11 mouse cellular contexts compared by ENCODE assay signal in genomic region chr5:125163441-125164050, GRCm38 (mm10). TPM values are rescaled to one million over a fixed set of nuclear protein-coding genes. Genes with fewer than 3 reads are reported as not detected.
A peak's percentile ranks its signal among the peaks of the same experiment; 100 is the strongest.
DNase-seq lines count a peak whose midpoint lies in the region; ATAC-seq and TF ChIP-seq lines count a peak whose summit lies in the region.
"Had no signal": no experiment of that assay in that cellular context is flagged by ENCODE, and none has a peak within 500 bp of the region (broad histone marks: within the 10 kb centered on the region; RNA-seq: fewer than 3 reads in every experiment).

No protein-coding gene starts in this region.

- TF ChIP-seq CTCF in liver, adult 2 months (IDR thresholded peaks at IDR 0.05; ENCODE audit: low read depth, low read length) = no peak
- no peak for TF ChIP-seq CTCF in small intestine, adult 2 months (IDR thresholded peaks at IDR 0.05; ENCODE audit: extremely low read depth, insufficient read length, insufficient replicate concordance, low read depth, low read length)

- H3K4me3 ChIP-seq in liver, adult 2 months (ENCODE audit: insufficient read depth, low read depth, low read length) = no peak overlapping the region
- H3K4me3 ChIP-seq in liver, embryonic 11.5 days (ENCODE audit: low read depth, low read length) = no peak overlapping the region
- no peak overlapping the region for H3K4me3 ChIP-seq in forebrain, embryonic 13.5 days
- H3K4me3 ChIP-seq in limb, embryonic 10.5 days = no peak overlapping the region
- no peak overlapping the region for H3K4me3 ChIP-seq in small intestine, adult 2 months (ENCODE audit: low read depth, low read length)
- H3K4me3 ChIP-seq: limb, embryonic 12.5 days had no signal

- H3K79me2 ChIP-seq in liver, adult 2 months (ENCODE audit: control insufficient read depth, insufficient read depth, low read length) = peaks cover 70% of the 10 kb centered on the region

- peaks cover 53% of the 10 kb centered on the region for H3K4me1 ChIP-seq in liver, adult 2 months (ENCODE audit: control insufficient read depth, insufficient read depth, low read length)
- peaks cover 76% of the 10 kb centered on the region for H3K4me1 ChIP-seq in liver, embryonic 11.5 days (replicated peaks; ENCODE audit: control insufficient read depth, insufficient read depth, low read length)
- peaks cover 89% of the 10 kb centered on the region for H3K4me1 ChIP-seq in forebrain, embryonic 13.5 days
- H3K4me1 ChIP-seq in limb, embryonic 10.5 days = peaks cover 87% of the 10 kb centered on the region
- H3K4me1 ChIP-seq in small intestine, adult 2 months (ENCODE audit: control insufficient read depth, insufficient read depth, insufficient read length, low read length) = peaks cover 53% of the 10 kb centered on the region

- H3K9ac ChIP-seq in liver, adult 2 months (ENCODE audit: low read depth, low read length) = no peak overlapping the region
- H3K9ac ChIP-seq in liver, embryonic 11.5 days (ENCODE audit: low read depth, low read length) = no peak overlapping the region
- H3K9ac ChIP-seq in forebrain, embryonic 13.5 days = peak overlapping the region; percentile 52
- H3K9ac ChIP-seq: limb, embryonic 12.5 days had no signal

- H3K27ac ChIP-seq in liver, adult 2 months (replicated peaks; ENCODE audit: insufficient read depth, low read depth, low read length) = peak overlapping the region; percentile 46
- H3K27ac ChIP-seq in liver, embryonic 11.5 days (ENCODE audit: low read depth, low read length) = no peak overlapping the region
- H3K27ac ChIP-seq in forebrain, embryonic 13.5 days = peak overlapping the region; percentile 86
- peak overlapping the region; percentile 22 for H3K27ac ChIP-seq in limb, embryonic 10.5 days
- H3K27ac ChIP-seq in small intestine, adult 2 months (ENCODE audit: insufficient read depth, low read depth, low read length) = peak overlapping the region; percentile 79
- H3K27ac ChIP-seq: limb, embryonic 12.5 days had no signal

- H3K9me3 ChIP-seq in liver, embryonic 11.5 days (ENCODE audit: control insufficient read depth, low read length) = no peaks in the 10 kb centered on the region
- no peaks in the 10 kb centered on the region for H3K9me3 ChIP-seq in forebrain, embryonic 13.5 days (replicated peaks)
- no peaks in the 10 kb centered on the region for H3K9me3 ChIP-seq in limb, embryonic 10.5 days (replicated peaks)
- H3K9me3 ChIP-seq: limb, embryonic 12.5 days had no signal

- peak; percentile 96 for DNase-seq in liver, adult 2 months (ENCODE audit: extremely low read depth, low read depth, low spot score)
- no peak for DNase-seq in liver, embryonic 11.5 days (ENCODE audit: low spot score)
- DNase-seq in limb, embryonic 10.5 days (ENCODE audit: low spot score) = no peak
- DNase-seq in embryo, embryonic 9.5 days (ENCODE audit: extremely low spot score) = no peak
- DNase-seq in lung, postnatal 25 days (ENCODE audit: low spot score) = no peak
- no peak for DNase-seq in lung, adult 18-20 months
- DNase-seq: gastrocnemius, postnatal 25 days had no signal

- H3K4me2 ChIP-seq in liver, embryonic 11.5 days = no peak overlapping the region
- H3K4me2 ChIP-seq in forebrain, embryonic 13.5 days = peak overlapping the region; percentile 12; the same call in 1 of the 2 replicates

- H3K36me3 ChIP-seq in liver, adult 2 months (ENCODE audit: control insufficient read depth, insufficient read depth, low read length) = no peaks in the 10 kb centered on the region
- no peaks in the 10 kb centered on the region for H3K36me3 ChIP-seq in liver, embryonic 11.5 days (ENCODE audit: control insufficient read depth, insufficient read depth, low read length)
- H3K36me3 ChIP-seq in forebrain, embryonic 13.5 days (ENCODE audit: poor library complexity, severe bottlenecking) = peaks cover 3% of the 10 kb centered on the region; the same call in 1 of the 2 replicates
- peaks cover 7% of the 10 kb centered on the region; the same call in 1 of the 2 replicates for H3K36me3 ChIP-seq in limb, embryonic 10.5 days
- no peaks in the 10 kb centered on the region for H3K36me3 ChIP-seq in small intestine, adult 2 months (ENCODE audit: control insufficient read depth, insufficient read depth, low read length)

- no peak for TF ChIP-seq POLR2A in liver, adult 2 months (IDR thresholded peaks at IDR 0.05; ENCODE audit: extremely low read depth, insufficient read depth, low read length)
- no peak; the same call in 1 of the 2 replicates for TF ChIP-seq POLR2A in small intestine, adult 2 months (IDR thresholded peaks at IDR 0.05; ENCODE audit: low read depth, low read length)

- ATAC-seq in liver, embryonic 11.5 days (replicated peaks; ENCODE audit: low FRiP score) = no peak
- no peak for ATAC-seq in forebrain, embryonic 13.5 days
- ATAC-seq: Patski had no signal

- no peaks in the 10 kb centered on the region for H3K27me3 ChIP-seq in liver, adult 2 months (ENCODE audit: control insufficient read depth, insufficient read depth, low read length)
- H3K27me3 ChIP-seq in liver, embryonic 11.5 days (replicated peaks; ENCODE audit: control insufficient read depth, insufficient read depth, low read length) = no peaks in the 10 kb centered on the region
- H3K27me3 ChIP-seq in forebrain, embryonic 13.5 days = no peaks in the 10 kb centered on the region
- H3K27me3 ChIP-seq in limb, embryonic 10.5 days (ENCODE audit: low read depth, poor library complexity, severe bottlenecking) = no peaks in the 10 kb centered on the region
- no peaks in the 10 kb centered on the region for H3K27me3 ChIP-seq in small intestine, adult 2 months (ENCODE audit: control insufficient read depth, insufficient read depth, low read length)
- H3K27me3 ChIP-seq: limb, embryonic 12.5 days; Patski had no signal

- WGBS in liver, adult 2 months = 20% methylated on average over 8 of the region's 8 CpGs
- WGBS in liver, embryonic 11.5 days = 40% methylated on average over 8 of the region's 8 CpGs
- 22% methylated on average over 8 of the region's 8 CpGs for WGBS in forebrain, embryonic 13.5 days
- WGBS in limb, embryonic 10.5 days = 53% methylated on average over 8 of the region's 8 CpGs
- 16% methylated on average over 8 of the region's 8 CpGs for WGBS in small intestine, adult 2 months

RNA-seq across cellular contexts. Expression of gene Ncor2, which starts 15.5 kb away (rescaled TPM):
- total RNA-seq in liver, adult 2 months (2014; rRNA removed) = 7.1 and 9.4 TPM in 2 replicates
- polyA plus RNA-seq in liver, adult 2 months (2012; rRNA removed) = 15.0 and 17.0 TPM in 2 replicates
- 14.0 and 17.2 TPM in 2 replicates for polyA plus RNA-seq in liver, embryonic 11.5 days (2014; fragmentation: Nextera tagmentation; extraction: Ambion mirVana)
- polyA plus RNA-seq in forebrain, embryonic 13.5 days (2015; fragmentation: Nextera tagmentation; extraction: Ambion mirVana) = 25.6 and 27.3 TPM in 2 replicates
- 22.4 and 26.8 TPM in 2 replicates for polyA plus RNA-seq in limb, embryonic 10.5 days (2016; fragmentation: Nextera tagmentation; extraction: Ambion mirVana)
- polyA plus RNA-seq in small intestine, adult 2 months (2012; rRNA removed) = 43.2 and 49.9 TPM in 2 replicates
